Mouse (Mus musculus) hindbrain, postnatal 0 days (tissue): ENCODE results near the gene Cnep1r1. TPM values are rescaled to one million over a fixed set of nuclear protein-coding genes. Genes with fewer than 3 reads are reported as not detected.

ENCODE experiments used
- ATAC-seq: fragments of 200-750 bp; cut with Nextera tagmentation; 2 replicates; pipeline ENCODE4 v1.8.0; 2017; ENCODE audit warnings: mild to moderate bottlenecking, moderate TSS enrichment, moderate library complexity
- DNase-seq: peaks from one replicate; pipeline ENCODE4 v3.0.0-alpha.2; 2015; ENCODE audit warnings: low spot score
- H3K27ac ChIP-seq: fragments of 300-500 bp; sonication (generic); 2 replicates; pipeline ENCODE4 v1.5.1; 2014; ENCODE audit warnings: mild to moderate bottlenecking
- H3K27me3 ChIP-seq: fragments of 300-500 bp; sonication (generic); 2 replicates; pipeline ENCODE4 v1.6.1; 2014; ENCODE audit warnings: low read length, mixed read lengths; ENCODE audit not compliant: insufficient read depth
- H3K36me3 ChIP-seq: fragments of 300-500 bp; sonication (generic); 2 replicates; pipeline ENCODE4 v1.6.1; 2014; ENCODE audit warnings: low read length, mixed read lengths; ENCODE audit not compliant: insufficient read depth
- H3K4me1 ChIP-seq: fragments of 300-500 bp; sonication (generic); 2 replicates; pipeline ENCODE4 v1.6.1; 2014; ENCODE audit warnings: antibody characterized with exemption, low read length, mixed read lengths; ENCODE audit not compliant: insufficient read depth
- H3K4me2 ChIP-seq: fragments of 300-500 bp; sonication (generic); 2 replicates; pipeline ENCODE4 v1.6.1; 2014; ENCODE audit warnings: low read depth, mild to moderate bottlenecking, low read length, moderate library complexity, mixed read lengths
- H3K4me3 ChIP-seq: fragments of 300-500 bp; sonication (generic); 2 replicates; pipeline ENCODE4 v1.5.1; 2014; ENCODE audit warnings: low read length
- H3K9ac ChIP-seq: fragments of 300-500 bp; sonication (generic); replicated peaks from 2 replicates; pipeline ENCODE4 v1.6.1; 2014; ENCODE audit warnings: mild to moderate bottlenecking, low read length, moderate library complexity, mixed read lengths
- H3K9me3 ChIP-seq: fragments of 300-500 bp; sonication (generic); 2 replicates; pipeline ENCODE4 v1.6.1; 2016; ENCODE audit warnings: low read length, mixed read lengths
- CTCF ChIP-seq: IDR thresholded peaks from 2 replicates; pipeline ENCODE4 v1.5.1; 2016; ENCODE audit warnings: antibody characterized with exemption, control low read depth, low read depth
- WGBS: fragments of 180-500 bp; shearing (Covaris S2); extraction: QIAGEN DNeasy Blood & Tissue Kit; methylation state at CpG from one replicate; pipeline ENCODE4 v1.1.7; 2014; 5-methylcytosine and 5-hydroxymethylcytosine counted together
- polyA plus RNA-seq: library from polyadenylated mRNA; unstranded; fragments of >200 nt; fragmentation: Nextera tagmentation; extraction: Ambion mirVana; gene quantifications from 2 replicates; pipeline ENCODE4 v1.2.1, GENCODE M21; 2015
- total RNA-seq: library from RNA; depleted of rRNA; stranded (reverse); fragments of >200 nt; gene quantifications from 2 replicates; pipeline ENCODE4 v1.2.3, GENCODE M21; 2014; rRNA removed

The Cnep1r1 gene
- 12.3 and 21.3 TPM in 2 replicates for total RNA-seq
- polyA plus RNA-seq, result 26.6 and 28.5 TPM in 2 replicates

GRCm38 (mm10) chr8:88118456-88119036, at the start of gene Cnep1r1:
TSS of gene Cnep1r1 (plus strand) at chr8:88118769.
- Histone ChIP-seq H3K4me1 (peaks cover 6% of the 10 kb centered on the region), H3K27me3 (no peaks in the 10 kb centered on the region), H3K27ac (peak within 1 kb of the TSS; percentile 78), H3K9me3 (no peaks in the 10 kb centered on the region), H3K4me3 (peak within 1 kb of the TSS; percentile 91), H3K36me3 (no peaks in the 10 kb centered on the region; the same call in 1 of the 2 replicates), H3K9ac (peak within 1 kb of the TSS; percentile 81), H3K4me2 (peak within 1 kb of the TSS; percentile 84)
- ATAC-seq (peak; percentile 100), DNase-seq (peak; percentile 97)
- under 1% methylated on average over 45 of the region's 49 CpGs for WGBS
- TF ChIP-seq CTCF, result peak; percentile 86

- WGBS, result 89% methylated on average over 5 of the region's 5 CpGs
- Histone ChIP-seq H3K9ac (no peak overlapping the region), H3K9me3 (no peaks in the 10 kb centered on the region), H3K27me3 (no peaks in the 10 kb centered on the region), H3K27ac (no peak overlapping the region), H3K36me3 (no peaks in the 10 kb centered on the region), H3K4me3 (no peak overlapping the region), H3K4me1 (no peaks in the 10 kb centered on the region), H3K4me2 (no peak overlapping the region)
- ATAC-seq (no peak), DNase-seq (no peak)
- no peak for TF ChIP-seq CTCF
Measured at GRCm38 (mm10) chr8:88082183-88082582, 36.4 kb upstream of the Cnep1r1 start.

GRCm38 (mm10) chr8:88088006-88088405, 30.6 kb upstream of the Cnep1r1 start:
- Histone ChIP-seq H3K36me3 (no peaks in the 10 kb centered on the region), H3K9ac (no peak overlapping the region), H3K27ac (no peak overlapping the region), H3K4me1 (no peaks in the 10 kb centered on the region), H3K4me3 (no peak overlapping the region), H3K9me3 (no peaks in the 10 kb centered on the region), H3K27me3 (no peaks in the 10 kb centered on the region), H3K4me2 (no peak overlapping the region)
- DNase-seq, result no peak
- no peak for TF ChIP-seq CTCF
- no peak for ATAC-seq

- WGBS, result 83% methylated on average over 2 of the region's 2 CpGs
Measured at GRCm38 (mm10) chr8:88091661-88092060, 26.9 kb upstream of the Cnep1r1 start.

DNA sequence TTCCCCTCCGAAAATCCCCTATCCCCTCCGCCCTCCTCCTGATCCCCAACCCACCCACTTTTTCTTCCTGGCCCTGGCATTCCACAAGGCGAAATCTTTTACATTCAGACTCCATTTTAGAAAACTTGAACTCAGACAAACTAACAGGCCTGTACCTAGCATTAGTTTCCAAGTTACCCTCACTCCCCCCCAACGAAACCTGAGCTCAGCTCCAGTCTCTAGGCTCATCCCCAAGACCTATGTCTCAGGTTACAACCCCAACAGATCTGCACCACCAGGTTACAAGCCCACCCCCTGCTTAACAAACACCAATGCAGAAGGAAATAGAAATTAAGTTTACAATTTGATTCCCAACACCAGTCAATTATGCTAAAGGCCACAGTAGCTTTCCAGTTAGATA, 25.2 kb upstream of the Cnep1r1 start:
- TF ChIP-seq CTCF, result no peak
- ATAC-seq, result no peak

More at GRCm38 (mm10) chr8:88091661-88092060, 26.9 kb upstream of the Cnep1r1 start:
- Histone ChIP-seq H3K4me3 (no peak overlapping the region), H3K27me3 (no peaks in the 10 kb centered on the region), H3K4me2 (no peak overlapping the region), H3K9me3 (no peaks in the 10 kb centered on the region), H3K4me1 (no peaks in the 10 kb centered on the region), H3K27ac (no peak overlapping the region), H3K9ac (no peak overlapping the region), H3K36me3 (no peaks in the 10 kb centered on the region)
- ATAC-seq (no peak), DNase-seq (no peak)
- TF ChIP-seq CTCF, result no peak

GRCm38 (mm10) chr8:88098856-88099255, 19.7 kb upstream of the Cnep1r1 start:
- Histone ChIP-seq H3K27ac (no peak overlapping the region), H3K4me2 (no peak overlapping the region), H3K27me3 (no peaks in the 10 kb centered on the region), H3K4me1 (no peaks in the 10 kb centered on the region), H3K4me3 (no peak overlapping the region), H3K36me3 (no peaks in the 10 kb centered on the region), H3K9ac (no peak overlapping the region), H3K9me3 (no peaks in the 10 kb centered on the region)
- 89% methylated on average over 4 of the region's 4 CpGs for WGBS
- DNase-seq, result no peak
- no peak for ATAC-seq
- TF ChIP-seq CTCF, result no peak

More for the DNA sequence above, 25.2 kb upstream of the Cnep1r1 start:
- no peak overlapping the region for H3K4me3 ChIP-seq
- no peak overlapping the region for H3K9ac ChIP-seq
- H3K9me3 ChIP-seq, result no peaks in the 10 kb centered on the region
- no peak overlapping the region for H3K27ac ChIP-seq
- H3K4me2 ChIP-seq, result no peak overlapping the region
- no peaks in the 10 kb centered on the region for H3K36me3 ChIP-seq
- 86% methylated on average over 4 of the region's 4 CpGs for WGBS
- no peaks in the 10 kb centered on the region for H3K27me3 ChIP-seq
- DNase-seq, result no peak
- no peaks in the 10 kb centered on the region for H3K4me1 ChIP-seq

GRCm38 (mm10) chr8:88099526-88099925, 19.0 kb upstream of the Cnep1r1 start:
- peak; percentile 84 for TF ChIP-seq CTCF
- Histone ChIP-seq H3K4me1 (no peaks in the 10 kb centered on the region), H3K4me2 (no peak overlapping the region), H3K36me3 (no peaks in the 10 kb centered on the region), H3K27me3 (no peaks in the 10 kb centered on the region), H3K4me3 (no peak overlapping the region), H3K9ac (no peak overlapping the region), H3K9me3 (no peaks in the 10 kb centered on the region), H3K27ac (no peak overlapping the region)
- 3% methylated on average over 1 of the region's 1 CpGs for WGBS
- ATAC-seq (no peak), DNase-seq (peak; percentile 76)
